Mouse (Mus musculus): ENCODE measurements around the gene Olfr385.
"Not testable (repeated sequence)": the region's sequence is repeated elsewhere in the genome, so short reads cannot be mapped to it uniquely, and the experiment has no call there.

Gene Olfr385

GRCm38 (mm10) chr11:73592908-73593307, at the start of gene Olfr385:
TSS of gene Olfr385 (minus strand) at chr11:73593008.
- DNase-seq = no peak

GRCm38 (mm10) chr11:73598294-73598693, 5.5 kb upstream of the Olfr385 start, which contains the start of gene Olfr384:
TSS of gene Olfr384 (plus strand) at chr11:73598594.
- DNase-seq = no peak

- DNase-seq = not testable (repeated sequence)
Observed at GRCm38 (mm10) chr11:73583188-73583587, 9.6 kb downstream of the Olfr385 start.

GRCm38 (mm10) chr11:73579871-73580270, 12.9 kb downstream of the Olfr385 start:
- no peak for DNase-seq

Measured in heart, adult 11 months (tissue).